Mouse (Mus musculus): ENCODE results near the gene Apbb2.
A peak's percentile ranks its signal among the peaks of the same experiment; 100 is the strongest.

Gene Apbb2

GRCm38 (mm10) chr5:66344182-66344581 lies 274.4 kb downstream of the Apbb2 start:
- DNase-seq (ENCODE audit: low spot score in 2 of 2) = no peak

DNA sequence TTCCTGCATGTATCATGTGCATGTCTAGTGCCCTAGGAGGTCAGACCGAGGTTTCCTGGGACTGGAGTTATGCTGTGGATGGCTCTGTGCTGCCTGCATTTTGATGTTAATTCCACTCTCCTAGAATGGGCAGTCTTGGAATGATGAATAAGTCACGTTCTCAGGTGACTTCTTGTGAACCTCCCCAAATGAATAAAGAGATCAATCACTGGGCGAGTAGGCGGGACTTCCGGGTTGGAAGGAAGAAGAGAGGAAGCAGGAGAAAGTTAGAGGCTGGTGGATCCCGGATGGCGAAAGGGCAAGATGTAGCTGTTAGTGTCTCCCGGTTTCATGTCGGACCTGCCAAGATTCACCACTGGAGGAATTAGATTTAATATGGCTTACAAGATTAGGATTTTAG lies 276.3 kb downstream of the Apbb2 start:
- DNase-seq (ENCODE audit: low spot score in 2 of 2) = no peak

- DNase-seq (ENCODE audit: low spot score in 2 of 2) = no peak
Observed at GRCm38 (mm10) chr5:66341848-66342247, 276.7 kb downstream of the Apbb2 start.

- DNase-seq (ENCODE audit: low spot score in 2 of 2) = no peak
Observed at GRCm38 (mm10) chr5:66340356-66341102, 278.1 kb downstream of the Apbb2 start.

DNA sequence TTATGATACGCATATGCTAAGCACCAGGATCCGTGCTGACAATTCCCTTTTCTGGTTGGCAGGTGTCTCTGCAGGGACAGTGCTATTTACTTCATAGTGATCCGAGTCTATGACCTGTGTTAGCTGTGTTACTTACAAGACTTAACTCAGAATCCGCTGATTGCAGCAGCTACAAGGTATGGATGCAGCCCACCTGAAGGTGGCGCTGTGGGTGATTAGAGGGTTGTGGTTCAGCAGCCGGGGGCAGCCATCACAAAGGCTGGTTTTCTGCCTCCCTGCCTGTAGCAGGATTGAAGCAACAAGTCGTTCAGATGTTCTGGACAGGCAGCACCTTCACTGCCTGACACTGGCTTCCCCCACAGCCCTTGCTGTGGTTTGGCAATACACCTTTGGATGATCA lies 280.0 kb downstream of the Apbb2 start:
- DNase-seq (ENCODE audit: low spot score in 2 of 2) = no peak

DNA sequence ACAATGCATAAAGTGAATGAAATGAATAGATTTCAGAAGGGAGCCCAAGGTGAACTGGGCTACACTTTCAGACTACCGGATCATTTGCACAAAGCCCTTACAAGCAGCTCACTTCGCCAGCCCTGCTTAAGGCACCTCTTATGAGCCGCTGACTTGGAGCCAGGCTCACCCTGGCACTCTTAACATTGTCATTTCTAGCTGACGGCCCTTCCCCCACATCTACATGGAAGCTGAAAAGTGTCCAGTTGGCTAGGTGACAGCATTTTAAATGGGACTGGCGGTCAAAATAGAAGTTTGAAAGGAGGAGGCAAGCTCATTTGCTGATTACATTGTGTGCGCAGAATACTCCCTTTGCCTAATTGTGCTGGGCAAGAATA lies 280.6 kb downstream of the Apbb2 start:
- DNase-seq (ENCODE audit: low spot score in 2 of 2) = no peak

- DNase-seq (ENCODE audit: low spot score in 2 of 2) = no peak
Observed at GRCm38 (mm10) chr5:66337025-66337968, 281.3 kb downstream of the Apbb2 start.

DNA sequence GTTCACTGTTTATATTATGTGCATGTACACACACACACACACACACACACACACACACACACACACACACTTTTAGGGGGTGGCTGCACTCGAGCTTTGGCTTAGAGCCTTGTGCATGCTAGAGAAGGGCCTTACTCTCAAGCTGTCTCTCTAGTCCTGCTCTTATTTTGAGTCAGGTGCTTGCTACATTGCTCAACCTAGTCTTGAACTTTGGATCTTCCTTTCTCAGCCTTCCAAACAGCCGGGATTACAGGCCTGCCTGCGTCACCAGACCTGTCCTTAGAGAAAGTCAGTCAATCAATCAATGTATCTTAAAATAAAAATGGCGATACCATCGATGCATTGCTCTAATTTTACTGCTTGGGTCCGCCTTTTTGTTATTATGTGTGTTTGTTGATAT lies 287.8 kb downstream of the Apbb2 start:
- DNase-seq (ENCODE audit: low spot score in 2 of 2) = no peak

DNA sequence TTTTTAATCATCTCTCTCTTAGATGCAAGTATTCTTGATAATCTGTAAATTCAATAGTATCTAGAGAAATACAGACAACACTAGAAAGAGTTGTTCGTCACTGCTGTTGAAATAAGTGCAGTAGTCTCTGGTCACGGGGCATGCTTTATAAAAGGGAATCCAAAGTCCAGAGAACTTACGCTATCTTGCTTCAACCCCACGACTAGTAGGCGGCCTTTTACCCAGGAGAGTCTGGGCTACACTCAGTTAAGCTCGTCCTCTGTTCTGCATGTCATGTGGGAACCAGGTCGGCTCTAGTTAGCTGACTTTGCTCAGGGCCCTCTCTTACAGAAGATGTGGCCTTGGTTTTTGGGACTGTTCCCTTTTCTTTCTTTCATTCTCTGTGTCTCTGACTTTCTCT lies 289.8 kb downstream of the Apbb2 start:
- DNase-seq (ENCODE audit: low spot score in 2 of 2) = no peak

DNA sequence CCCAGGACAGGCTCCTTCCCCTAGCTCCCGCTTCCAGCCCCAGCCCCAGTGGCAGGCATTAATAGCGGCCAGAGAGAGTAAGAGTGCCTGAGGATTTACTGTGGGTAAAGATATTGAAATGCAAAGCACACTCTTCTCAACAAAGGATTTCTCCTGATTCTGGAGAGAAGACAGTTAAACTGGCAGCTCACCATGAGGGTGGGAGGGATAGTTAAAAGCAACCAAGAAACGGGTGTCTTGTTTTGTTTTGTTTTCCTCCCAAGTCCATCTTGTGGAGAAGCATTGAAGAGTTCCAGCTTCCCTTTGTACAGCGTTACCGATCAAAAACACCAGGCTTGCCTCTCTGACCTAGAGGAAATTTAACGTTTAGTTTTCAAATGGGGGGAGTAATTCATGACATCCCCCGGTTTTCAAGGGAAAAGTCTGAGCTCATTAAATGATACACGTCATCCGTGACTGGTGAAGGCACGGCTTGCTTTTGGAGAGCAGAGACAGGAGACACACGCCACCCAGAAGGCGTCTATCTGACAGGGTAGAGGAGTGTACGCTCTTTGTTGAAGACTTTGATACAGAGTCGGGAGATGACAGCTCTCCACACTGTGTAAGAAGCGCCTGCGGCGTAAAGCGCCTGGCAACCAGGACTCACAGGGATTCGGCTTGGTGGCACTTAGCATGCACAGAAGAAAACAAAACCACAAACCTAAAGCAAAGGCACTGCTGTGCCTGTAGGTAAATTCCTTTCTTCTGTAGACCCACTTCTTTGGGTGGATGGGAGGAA lies 290.4 kb downstream of the Apbb2 start:
- peak in 1 of 2 experiments; percentile 21 for DNase-seq (ENCODE audit: low spot score in 2 of 2)

DNA sequence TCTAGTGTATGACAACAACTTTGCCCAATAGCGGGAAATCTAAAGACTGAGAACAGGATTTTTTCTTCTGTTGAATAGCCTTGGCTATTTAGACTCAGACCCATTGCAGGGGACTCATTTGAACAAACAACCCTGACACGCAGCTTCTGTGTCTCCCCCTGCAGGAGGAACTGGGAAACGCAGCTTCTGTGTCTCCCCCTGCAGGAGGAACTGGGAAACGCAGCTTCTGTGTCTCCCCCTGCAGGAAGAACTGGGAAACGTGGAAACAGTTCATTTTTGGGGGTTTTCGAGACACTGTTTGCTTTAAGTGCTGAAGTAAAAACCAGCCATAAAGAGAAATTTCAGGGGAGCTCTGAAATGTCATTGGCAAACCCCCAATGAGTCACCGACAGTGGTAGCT lies 292.2 kb downstream of the Apbb2 start:
- no peak for DNase-seq (ENCODE audit: low spot score in 2 of 2)

DNA sequence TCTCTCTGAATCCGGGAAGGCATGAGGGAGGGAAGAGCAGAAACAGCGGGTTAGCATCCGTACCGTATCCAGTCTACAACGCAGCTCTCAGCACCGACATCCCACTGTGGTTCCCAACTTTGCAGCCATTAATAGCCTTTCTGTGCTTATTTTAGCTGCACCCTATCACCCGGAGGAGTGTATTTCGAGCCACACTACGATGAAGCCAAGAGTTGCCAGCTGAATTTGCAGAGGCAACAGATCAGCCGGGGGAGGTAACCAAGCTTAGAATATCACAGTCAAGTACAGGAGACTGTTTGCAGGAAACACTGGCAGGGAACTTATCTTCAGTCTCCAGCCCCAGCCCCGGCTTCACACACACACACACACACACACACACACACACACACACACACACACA lies 295.0 kb downstream of the Apbb2 start:
- DNase-seq (ENCODE audit: low spot score in 2 of 2) = peak; percentile 69 to 88

DNA sequence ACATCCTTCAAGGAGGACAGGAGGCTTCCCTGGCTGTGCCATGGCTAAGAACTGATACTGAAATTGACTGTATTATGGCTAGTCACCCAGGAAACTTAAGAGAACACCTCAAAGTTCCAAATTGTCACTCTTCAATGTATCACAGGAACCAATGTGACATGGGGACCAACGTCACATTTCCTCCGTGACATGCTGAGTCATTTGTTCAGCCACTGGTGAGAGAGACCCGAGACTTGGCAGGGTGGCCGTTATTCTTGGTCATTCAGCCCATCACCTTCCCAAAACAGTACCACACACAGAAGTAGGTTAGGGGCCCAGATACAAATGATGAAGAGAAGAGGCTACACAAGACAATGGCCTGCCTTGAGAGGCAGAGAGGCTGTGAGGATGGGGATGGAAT lies 295.5 kb downstream of the Apbb2 start:
- DNase-seq (ENCODE audit: low spot score in 2 of 2) = no peak

GRCm38 (mm10) chr5:66319827-66320404 lies 298.7 kb downstream of the Apbb2 start:
- DNase-seq (ENCODE audit: low spot score in 2 of 2) = no peak

DNA sequence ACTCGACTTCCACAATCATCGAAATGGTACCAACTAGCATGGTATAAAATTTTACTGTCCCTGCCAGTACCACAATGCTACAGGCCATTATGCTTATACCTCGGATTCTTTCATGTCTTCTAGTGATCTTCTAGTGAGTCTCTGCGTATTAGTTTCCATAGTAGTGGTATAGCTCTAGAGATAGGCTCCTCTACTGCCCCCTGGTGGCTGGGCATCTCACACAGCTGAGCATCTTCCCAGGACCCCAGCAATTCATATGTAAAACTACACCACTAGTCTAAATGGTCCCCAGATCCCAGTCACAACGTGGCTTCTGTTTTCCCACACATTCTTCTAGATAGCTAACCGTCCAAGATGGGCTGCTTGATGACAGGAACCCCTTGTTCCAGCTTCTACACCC lies 299.2 kb downstream of the Apbb2 start:
- no peak for DNase-seq (ENCODE audit: low spot score in 2 of 2)

GRCm38 (mm10) chr5:66315791-66316190 lies 302.8 kb downstream of the Apbb2 start:
- DNase-seq (ENCODE audit: low spot score in 2 of 2) = peak in 1 of 2 experiments; percentile 65

- DNase-seq (ENCODE audit: low spot score in 2 of 2) = no peak
Observed at GRCm38 (mm10) chr5:66310806-66311205, 307.8 kb downstream of the Apbb2 start.

DNA sequence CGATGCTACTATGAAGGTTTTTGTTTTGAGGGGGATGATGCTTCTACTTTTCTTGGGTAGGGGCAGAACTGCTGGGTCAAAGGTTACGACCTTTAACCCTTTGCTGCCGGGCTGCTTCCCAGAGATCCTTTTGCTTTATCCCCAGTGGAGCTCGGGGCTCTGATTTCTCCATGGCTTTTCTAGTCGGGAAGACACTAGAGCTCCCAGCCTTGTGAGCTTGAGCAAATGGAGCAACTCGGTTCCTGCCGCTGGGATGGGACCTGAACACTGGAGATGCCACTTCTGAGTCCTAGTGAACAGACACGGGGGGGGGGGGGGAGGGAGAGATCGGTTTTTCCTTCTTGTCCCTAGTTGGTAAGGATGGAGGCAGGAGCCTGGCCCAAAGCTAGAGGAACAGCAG lies 308.3 kb downstream of the Apbb2 start:
- DNase-seq (ENCODE audit: low spot score in 2 of 2) = no peak

GRCm38 (mm10) chr5:66305511-66305910 lies 313.1 kb downstream of the Apbb2 start:
- DNase-seq (ENCODE audit: low spot score in 2 of 2) = peak; percentile 55 to 68

DNA sequence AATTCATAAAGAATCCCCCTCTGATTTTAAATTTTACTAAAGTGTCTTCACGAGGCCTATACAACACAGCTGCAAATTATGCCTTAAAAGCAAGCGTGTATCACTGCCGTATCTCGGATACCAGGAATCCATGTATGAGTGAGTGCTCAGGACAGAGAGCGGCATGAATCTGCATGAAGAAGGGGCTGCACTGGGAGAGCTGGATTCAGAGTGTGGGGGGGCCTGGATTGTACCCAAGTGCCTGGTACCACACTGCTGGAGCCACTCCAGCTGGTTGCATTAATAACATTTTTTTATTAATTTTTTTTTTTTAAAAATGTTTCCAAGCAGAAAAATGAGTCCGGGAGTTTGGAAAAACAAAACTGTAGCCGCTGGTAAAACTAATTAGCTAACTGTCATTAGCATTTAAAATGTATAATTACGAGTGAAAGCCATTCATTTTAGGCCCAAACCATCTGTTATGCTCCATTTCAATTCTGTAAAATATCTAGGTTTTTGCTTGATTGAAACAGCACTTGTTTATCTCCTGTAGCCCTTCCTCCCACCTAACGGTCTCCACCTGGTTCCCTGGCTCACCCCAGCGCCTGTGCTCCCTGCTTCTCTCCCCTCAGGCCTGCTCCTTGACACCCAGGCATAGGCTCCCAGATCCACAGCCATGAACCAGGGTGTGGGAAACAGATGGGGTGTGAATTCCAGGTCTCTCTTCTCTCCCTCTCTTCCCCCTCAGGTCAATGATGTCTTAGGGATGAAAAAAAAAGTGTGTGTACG lies 314.1 kb downstream of the Apbb2 start:
- DNase-seq (ENCODE audit: low spot score in 2 of 2) = no peak

DNA sequence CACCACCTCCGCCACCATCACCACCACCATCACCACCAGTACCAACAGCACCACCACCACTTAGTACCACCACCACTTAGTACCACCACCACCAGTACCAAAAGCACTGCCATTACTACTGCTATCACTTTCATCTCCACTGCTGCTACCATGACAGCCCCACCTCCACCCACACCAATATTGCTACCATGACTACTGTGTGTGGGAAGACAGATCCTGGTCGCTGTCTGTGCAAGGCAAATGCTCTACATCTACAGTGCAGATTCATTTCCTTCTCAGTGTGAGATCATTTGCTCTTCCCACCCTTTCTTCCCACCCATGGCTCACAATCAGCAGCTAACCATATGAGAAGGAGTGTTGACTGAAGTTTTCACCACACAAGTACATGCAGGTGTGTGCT lies 315.7 kb downstream of the Apbb2 start:
- DNase-seq (ENCODE audit: low spot score in 2 of 2) = peak; percentile 59 to 67
